Mouse (Mus musculus): ENCODE measurements around the gene Abhd15. TPM values are rescaled to one million over a fixed set of nuclear protein-coding genes. Genes with fewer than 3 reads are reported as not detected.

The Abhd15 gene
- polyA plus RNA-seq, 1 experiment from 2014 or later = 3.2 TPM

GRCm38 (mm10) chr11:77513811-77514170 lies 1.1 kb upstream of the Abhd15 start:
- peak overlapping the region; percentile 98 for H3K4me2 ChIP-seq (ENCODE audit: low read depth, low read length)
- H3K27ac ChIP-seq (ENCODE audit: low read length) = peak overlapping the region; percentile 60
- H3K36me3 ChIP-seq (ENCODE audit: control insufficient read depth, insufficient read depth) = no peaks in the 10 kb centered on the region
- 11% methylated on average over 10 of the region's 10 CpGs for WGBS
- H3K9me3 ChIP-seq (replicated peaks; ENCODE audit: control insufficient read depth, low read length) = no peaks in the 10 kb centered on the region
- H3K27me3 ChIP-seq (ENCODE audit: control insufficient read depth, insufficient read depth, low read length) = peaks cover 4% of the 10 kb centered on the region; the same call in 1 of the 2 replicates
- H3K9ac ChIP-seq (ENCODE audit: low read length) = peak overlapping the region; percentile 78
- peak overlapping the region; percentile 74 for H3K4me3 ChIP-seq (ENCODE audit: low read length)
- peaks cover 25% of the 10 kb centered on the region for H3K4me1 ChIP-seq (ENCODE audit: control insufficient read depth, insufficient read depth, low read length)
- ATAC-seq (replicated peaks; ENCODE audit: extremely low read depth, insufficient read depth, low FRiP score) = no peak

GRCm38 (mm10) chr11:77514281-77514831 lies 565 bp upstream of the Abhd15 start:
- peak overlapping the region; percentile 74 for H3K4me3 ChIP-seq (ENCODE audit: low read length)
- peaks cover 25% of the 10 kb centered on the region for H3K4me1 ChIP-seq (ENCODE audit: control insufficient read depth, insufficient read depth, low read length)
- 7% methylated on average over 19 of the region's 19 CpGs for WGBS
- no peak for ATAC-seq (replicated peaks; ENCODE audit: extremely low read depth, insufficient read depth, low FRiP score)
- H3K9me3 ChIP-seq (replicated peaks; ENCODE audit: control insufficient read depth, low read length) = no peaks in the 10 kb centered on the region
- peak overlapping the region; percentile 58 for H3K27ac ChIP-seq (ENCODE audit: low read length)
- H3K27me3 ChIP-seq (ENCODE audit: control insufficient read depth, insufficient read depth, low read length) = peaks cover 4% of the 10 kb centered on the region; the same call in 1 of the 2 replicates
- H3K9ac ChIP-seq (ENCODE audit: low read length) = peak overlapping the region; percentile 75
- no peaks in the 10 kb centered on the region for H3K36me3 ChIP-seq (ENCODE audit: control insufficient read depth, insufficient read depth)
- H3K4me2 ChIP-seq (ENCODE audit: low read depth, low read length) = peak overlapping the region; percentile 98

GRCm38 (mm10) chr11:77515637-77516552 lies 974 bp downstream of the Abhd15 start, which contains the start of gene Trp53i13:
Gene Trp53i13, minus strand, starts transcription at chr11:77515980.
- peak within 1 kb of the TSS; percentile 75 for H3K9ac ChIP-seq (ENCODE audit: low read length)
- H3K4me3 ChIP-seq (ENCODE audit: low read length) = peak within 1 kb of the TSS; percentile 74
- H3K4me1 ChIP-seq (ENCODE audit: control insufficient read depth, insufficient read depth, low read length) = peaks cover 25% of the 10 kb centered on the region
- ATAC-seq (replicated peaks; ENCODE audit: extremely low read depth, insufficient read depth, low FRiP score) = no peak
- H3K9me3 ChIP-seq (replicated peaks; ENCODE audit: control insufficient read depth, low read length) = no peaks in the 10 kb centered on the region
- peak within 1 kb of the TSS; percentile 58 for H3K27ac ChIP-seq (ENCODE audit: low read length)
- H3K4me2 ChIP-seq (ENCODE audit: low read depth, low read length) = peak within 1 kb of the TSS; percentile 98
- peaks cover 4% of the 10 kb centered on the region; the same call in 1 of the 2 replicates for H3K27me3 ChIP-seq (ENCODE audit: control insufficient read depth, insufficient read depth, low read length)
- H3K36me3 ChIP-seq (ENCODE audit: control insufficient read depth, insufficient read depth) = no peaks in the 10 kb centered on the region
- WGBS = 13% methylated on average over 39 of the region's 39 CpGs

GRCm38 (mm10) chr11:77516553-77517425 lies 1.9 kb downstream of the Abhd15 start:
- 82% methylated on average over 5 of the region's 5 CpGs for WGBS
- no peak for ATAC-seq (replicated peaks; ENCODE audit: extremely low read depth, insufficient read depth, low FRiP score)
- H3K4me2 ChIP-seq (ENCODE audit: low read depth, low read length) = peak overlapping the region; percentile 23

GRCm38 (mm10) chr11:77518051-77518798 lies 3.3 kb downstream of the Abhd15 start:
- no peaks in the 10 kb centered on the region for H3K9me3 ChIP-seq (replicated peaks; ENCODE audit: control insufficient read depth, low read length)
- H3K36me3 ChIP-seq (ENCODE audit: control insufficient read depth, insufficient read depth) = no peaks in the 10 kb centered on the region
- 77% methylated on average over 27 of the region's 27 CpGs for WGBS
- H3K4me1 ChIP-seq (ENCODE audit: control insufficient read depth, insufficient read depth, low read length) = peaks cover 18% of the 10 kb centered on the region
- peak overlapping the region; percentile 59; the same call in 1 of the 2 replicates for H3K27ac ChIP-seq (ENCODE audit: low read length)
- ATAC-seq (replicated peaks; ENCODE audit: extremely low read depth, insufficient read depth, low FRiP score) = no peak
- H3K27me3 ChIP-seq (ENCODE audit: control insufficient read depth, insufficient read depth, low read length) = peaks cover 4% of the 10 kb centered on the region; the same call in 1 of the 2 replicates
- H3K4me3 ChIP-seq (ENCODE audit: low read length) = no peak overlapping the region
- H3K4me2 ChIP-seq (ENCODE audit: low read depth, low read length) = peak overlapping the region; percentile 10; the same call in 1 of the 2 replicates
- no peak overlapping the region for H3K9ac ChIP-seq (ENCODE audit: low read length)

More at GRCm38 (mm10) chr11:77516553-77517425, 1.9 kb downstream of the Abhd15 start:
- Histone ChIP-seq H3K4me3 (ENCODE audit: low read length) (no peak overlapping the region), H3K27me3 (ENCODE audit: control insufficient read depth, insufficient read depth, low read length) (peaks cover 4% of the 10 kb centered on the region; the same call in 1 of the 2 replicates), H3K4me1 (ENCODE audit: control insufficient read depth, insufficient read depth, low read length) (peaks cover 25% of the 10 kb centered on the region), H3K9me3 (replicated peaks; ENCODE audit: control insufficient read depth, low read length) (no peaks in the 10 kb centered on the region), H3K36me3 (ENCODE audit: control insufficient read depth, insufficient read depth) (no peaks in the 10 kb centered on the region), H3K9ac (ENCODE audit: low read length) (no peak overlapping the region), H3K27ac (ENCODE audit: low read length) (no peak overlapping the region)

GRCm38 (mm10) chr11:77519043-77519442 lies 4.1 kb downstream of the Abhd15 start, which contains the start of gene Gm10392:
Gene Gm10392, minus strand, starts transcription at chr11:77519198.
- Histone ChIP-seq H3K9ac (ENCODE audit: low read length) (no peak within 1 kb of the TSS; the same call in 1 of the 2 replicates), H3K27me3 (ENCODE audit: control insufficient read depth, insufficient read depth, low read length) (peaks cover 4% of the 10 kb centered on the region; the same call in 1 of the 2 replicates), H3K4me1 (ENCODE audit: control insufficient read depth, insufficient read depth, low read length) (peaks cover 13% of the 10 kb centered on the region), H3K36me3 (ENCODE audit: control insufficient read depth, insufficient read depth) (no peaks in the 10 kb centered on the region), H3K4me2 (ENCODE audit: low read depth, low read length) (peak within 1 kb of the TSS; percentile 10; the same call in 1 of the 2 replicates), H3K9me3 (replicated peaks; ENCODE audit: control insufficient read depth, low read length) (no peaks in the 10 kb centered on the region), H3K27ac (ENCODE audit: low read length) (peak within 1 kb of the TSS; percentile 59), H3K4me3 (ENCODE audit: low read length) (no peak within 1 kb of the TSS)
- no peak for ATAC-seq (replicated peaks; ENCODE audit: extremely low read depth, insufficient read depth, low FRiP score)
- 45% methylated on average over 5 of the region's 5 CpGs for WGBS

GRCm38 (mm10) chr11:77520601-77521529 lies 5.9 kb downstream of the Abhd15 start:
- H3K36me3 ChIP-seq (ENCODE audit: control insufficient read depth, insufficient read depth) = no peaks in the 10 kb centered on the region
- WGBS = 50% methylated on average over 5 of the region's 5 CpGs
- peaks cover 2% of the 10 kb centered on the region; the same call in 1 of the 2 replicates for H3K4me1 ChIP-seq (ENCODE audit: control insufficient read depth, insufficient read depth, low read length)
- ATAC-seq (replicated peaks; ENCODE audit: extremely low read depth, insufficient read depth, low FRiP score) = no peak
- H3K4me2 ChIP-seq (ENCODE audit: low read depth, low read length) = no peak overlapping the region
- peaks cover 4% of the 10 kb centered on the region; the same call in 1 of the 2 replicates for H3K27me3 ChIP-seq (ENCODE audit: control insufficient read depth, insufficient read depth, low read length)
- H3K27ac ChIP-seq (ENCODE audit: low read length) = no peak overlapping the region
- H3K4me3 ChIP-seq (ENCODE audit: low read length) = no peak overlapping the region
- H3K9ac ChIP-seq (ENCODE audit: low read length) = no peak overlapping the region
- H3K9me3 ChIP-seq (replicated peaks; ENCODE audit: control insufficient read depth, low read length) = 0 out of 2 replicates have a peak, but pooled peaks cover 2% of the 10 kb centered on the region
